Mouse (Mus musculus): ENCODE measurements around the gene Gm16867.
"Not testable (repeated sequence)": the region's sequence is repeated elsewhere in the genome, so short reads cannot be mapped to it uniquely, and the experiment has no call there.

Gm16867 gene

DNA sequence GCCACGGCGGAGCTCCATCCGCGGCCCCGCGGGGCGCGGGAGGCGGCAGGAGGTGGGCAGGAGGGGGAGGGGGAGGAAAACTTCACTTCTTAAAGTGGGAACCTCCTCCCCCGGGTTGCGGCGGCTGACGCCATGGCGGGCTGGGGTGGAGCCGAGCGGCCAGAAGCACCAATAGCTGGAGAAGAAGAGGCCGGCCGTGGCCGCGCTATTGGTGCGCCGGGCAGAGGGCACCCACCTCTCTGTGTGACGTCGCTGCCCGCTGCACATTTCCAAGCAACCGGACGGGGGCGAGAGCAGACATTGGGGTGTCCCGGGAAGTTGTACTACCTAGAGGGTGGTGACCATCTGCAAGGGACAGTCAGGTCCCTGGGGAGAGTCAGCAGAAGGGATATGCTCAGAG, at the start of gene Gm16867:
Gene Gm16867 (minus strand): TSS at position 189 of the 400 bp plus-strand sequence.
- DNase-seq (ENCODE audit: low read depth, low spot score), result not testable (repeated sequence)

- DNase-seq (ENCODE audit: low read depth, low spot score), result not testable (repeated sequence)
Observed at GRCm38 (mm10) chr14:69547310-69547709, 44.1 kb upstream of the Gm16867 start.

DNA sequence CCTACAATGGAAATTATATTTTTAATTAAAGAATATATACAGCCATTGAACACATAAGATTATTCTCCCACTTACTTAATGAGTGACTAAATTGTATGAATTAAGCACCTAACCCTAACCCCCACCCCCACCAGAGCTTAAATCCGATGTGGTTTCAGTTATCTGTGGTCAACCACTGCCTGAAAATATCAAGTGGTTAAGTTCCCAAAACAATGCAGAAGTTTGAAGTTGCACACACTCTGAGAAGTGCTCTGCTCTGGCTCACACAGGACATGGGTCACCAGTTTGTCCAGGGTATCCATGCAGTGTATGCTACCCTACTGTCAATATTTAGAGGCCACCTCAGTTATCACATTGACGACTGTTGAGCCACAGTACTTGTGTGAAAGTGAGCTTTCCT, 41.9 kb upstream of the Gm16867 start:
- DNase-seq (ENCODE audit: low read depth, low spot score), result not testable (repeated sequence)

DNA sequence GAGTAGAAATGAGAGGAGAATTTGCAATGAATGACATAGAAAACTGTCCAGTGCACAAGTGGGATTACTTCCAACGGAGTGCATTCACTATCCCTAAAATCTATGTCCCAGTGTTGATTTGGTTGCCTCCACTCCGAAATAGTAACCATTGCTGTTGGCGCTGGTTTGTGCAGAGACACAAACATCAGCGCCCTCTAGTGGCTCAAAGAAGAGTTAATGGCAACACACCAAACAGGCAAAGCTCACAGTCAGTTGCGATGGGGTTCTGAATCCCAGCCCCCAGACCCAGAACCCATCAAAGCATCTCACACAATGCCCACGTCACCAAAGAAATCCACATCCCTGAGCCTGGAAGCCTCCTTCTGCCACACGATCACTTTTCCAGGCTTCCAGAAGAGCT, 40.9 kb upstream of the Gm16867 start:
- DNase-seq (ENCODE audit: low read depth, low spot score), result not testable (repeated sequence)

DNA sequence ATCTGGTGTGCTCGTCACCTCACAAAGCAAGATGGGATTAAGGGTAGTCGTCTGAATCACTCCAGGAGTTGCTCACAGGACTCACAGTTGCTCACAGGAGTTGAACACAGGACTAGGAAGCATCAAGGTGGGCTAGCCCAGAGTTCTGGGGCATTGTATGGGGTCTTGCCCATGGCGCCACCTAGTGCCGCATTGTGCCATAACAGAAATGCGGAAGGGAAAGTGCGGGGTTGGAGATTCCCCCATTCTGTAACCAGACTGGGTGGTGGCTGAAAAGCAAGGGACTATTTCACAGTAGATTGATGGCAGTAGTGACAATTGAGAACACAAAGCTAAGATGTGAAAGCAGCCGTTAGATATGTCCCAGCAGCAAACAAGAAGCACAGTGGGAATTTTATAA, 39.5 kb upstream of the Gm16867 start:
- DNase-seq (ENCODE audit: low read depth, low spot score), result not testable (repeated sequence)

GRCm38 (mm10) chr14:69540113-69540512, 37.0 kb upstream of the Gm16867 start:
- DNase-seq (ENCODE audit: low read depth, low spot score), result not testable (repeated sequence)

DNA sequence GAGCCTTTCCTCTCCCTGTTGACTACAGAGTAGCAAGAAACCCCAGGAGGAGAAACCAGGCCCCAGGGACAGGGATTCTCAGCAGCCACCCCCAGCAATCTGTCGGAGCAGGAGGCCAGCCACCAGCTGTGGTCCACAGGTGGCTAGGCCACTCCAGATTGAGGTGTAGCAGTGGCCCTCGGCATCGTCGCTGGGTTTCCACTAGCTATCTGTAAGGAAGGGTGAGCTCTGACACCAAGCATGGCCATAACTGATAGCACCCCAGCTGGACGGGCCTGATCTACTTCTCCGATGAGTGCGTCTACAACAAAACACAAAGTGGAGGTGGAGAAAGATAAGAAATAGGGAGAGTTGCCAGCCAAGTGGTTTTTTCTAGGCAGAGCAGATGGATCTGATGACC, 33.4 kb upstream of the Gm16867 start:
- DNase-seq (ENCODE audit: low read depth, low spot score), result not testable (repeated sequence)

- not testable (repeated sequence) for DNase-seq (ENCODE audit: low read depth, low spot score)
Observed at GRCm38 (mm10) chr14:69526202-69526601, 23.0 kb upstream of the Gm16867 start.

GRCm38 (mm10) chr14:69523001-69523400, 19.8 kb upstream of the Gm16867 start:
- not testable (repeated sequence) for DNase-seq (ENCODE audit: low read depth, low spot score)

DNA sequence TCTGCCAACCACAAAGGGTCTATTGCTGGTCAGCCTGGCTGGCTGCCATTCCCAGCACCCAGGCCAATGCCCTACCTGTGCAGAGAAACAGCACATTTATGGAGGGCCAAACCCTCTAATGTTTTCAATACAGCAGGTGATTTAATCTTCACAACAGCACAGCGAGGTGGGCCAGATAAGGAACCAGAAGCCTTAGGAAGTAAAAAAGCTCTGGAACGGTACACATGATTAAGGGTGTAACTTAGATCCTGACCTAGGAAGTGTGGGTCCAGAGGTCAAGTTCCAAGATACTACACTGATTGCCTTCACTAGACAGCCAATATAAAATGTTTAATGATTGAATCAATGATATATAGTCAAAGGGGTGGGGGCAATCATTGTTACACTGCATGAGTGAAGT, 17.6 kb upstream of the Gm16867 start:
- DNase-seq (ENCODE audit: low read depth, low spot score), result not testable (repeated sequence)

GRCm38 (mm10) chr14:69512449-69512848, 9.3 kb upstream of the Gm16867 start, which contains the start of gene Gm27179:
Gene Gm27179, minus strand, starts transcription at chr14:69512549.
- not testable (repeated sequence) for DNase-seq (ENCODE audit: low read depth, low spot score)

DNA sequence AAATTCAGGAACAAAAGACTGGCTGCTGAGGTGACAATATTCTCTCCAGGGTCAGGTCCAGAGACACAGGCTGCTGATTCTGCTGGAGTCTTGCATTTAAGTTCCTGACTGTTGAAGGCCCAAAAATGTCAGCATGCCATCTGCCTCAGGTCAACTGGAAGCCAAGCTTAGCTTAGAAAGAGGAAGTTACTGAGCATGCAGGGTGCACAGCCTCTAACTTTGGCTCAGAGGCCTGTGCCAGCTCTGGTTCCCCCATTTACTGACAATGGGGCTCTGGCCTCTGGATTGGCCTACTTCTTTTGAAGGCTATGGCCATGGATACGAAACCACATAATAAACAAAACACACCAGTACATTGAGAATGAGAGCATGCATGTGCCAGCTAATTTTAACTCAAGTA, 3.8 kb upstream of the Gm16867 start:
- not testable (repeated sequence) for DNase-seq (ENCODE audit: low read depth, low spot score)

GRCm38 (mm10) chr14:69502440-69503150, 567 bp downstream of the Gm16867 start:
- DNase-seq (ENCODE audit: low read depth, low spot score), result not testable (repeated sequence)

GRCm38 (mm10) chr14:69496259-69496658, 6.9 kb downstream of the Gm16867 start:
- not testable (repeated sequence) for DNase-seq (ENCODE audit: low read depth, low spot score)

DNA sequence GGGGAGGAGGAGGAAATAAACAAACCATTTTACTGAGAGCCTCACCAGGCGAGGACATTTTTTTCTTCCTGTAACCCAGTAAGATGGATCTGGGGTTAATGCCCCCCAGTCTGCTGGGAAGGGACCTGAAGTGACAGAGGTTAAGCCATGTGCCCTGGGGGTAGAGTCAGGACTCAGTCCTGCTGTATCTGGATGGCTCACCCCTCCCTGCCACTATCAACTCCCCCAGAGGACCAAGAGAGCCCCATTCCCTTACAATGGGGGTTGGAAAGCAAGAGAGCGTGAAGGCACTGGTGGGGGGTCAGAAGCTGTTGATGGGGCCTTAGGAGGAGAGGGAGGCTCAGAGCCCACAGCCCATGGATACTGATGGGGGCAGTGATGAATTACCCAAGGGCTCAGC, 8.2 kb downstream of the Gm16867 start:
- DNase-seq (ENCODE audit: low read depth, low spot score), result not testable (repeated sequence)

DNA sequence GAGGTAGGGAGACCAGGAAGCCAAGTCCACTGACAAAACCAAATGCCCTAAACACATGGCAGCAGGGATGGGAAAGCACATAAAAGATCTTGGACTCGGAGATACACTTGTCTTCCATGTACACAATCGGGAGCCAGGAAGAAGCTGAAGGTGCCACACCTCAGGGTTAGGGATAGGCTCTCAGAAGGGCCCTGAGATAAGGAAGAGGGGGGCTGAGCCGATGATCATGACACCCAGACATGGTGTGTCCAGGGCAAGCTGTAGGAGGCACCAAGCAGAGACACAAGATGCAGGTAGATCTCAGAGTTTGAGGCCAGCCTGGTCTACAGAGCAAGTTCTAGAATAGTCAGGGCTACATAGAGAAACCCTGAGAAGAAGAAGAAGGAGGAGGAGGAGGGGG, 8.6 kb downstream of the Gm16867 start:
- not testable (repeated sequence) for DNase-seq (ENCODE audit: low read depth, low spot score)

DNA sequence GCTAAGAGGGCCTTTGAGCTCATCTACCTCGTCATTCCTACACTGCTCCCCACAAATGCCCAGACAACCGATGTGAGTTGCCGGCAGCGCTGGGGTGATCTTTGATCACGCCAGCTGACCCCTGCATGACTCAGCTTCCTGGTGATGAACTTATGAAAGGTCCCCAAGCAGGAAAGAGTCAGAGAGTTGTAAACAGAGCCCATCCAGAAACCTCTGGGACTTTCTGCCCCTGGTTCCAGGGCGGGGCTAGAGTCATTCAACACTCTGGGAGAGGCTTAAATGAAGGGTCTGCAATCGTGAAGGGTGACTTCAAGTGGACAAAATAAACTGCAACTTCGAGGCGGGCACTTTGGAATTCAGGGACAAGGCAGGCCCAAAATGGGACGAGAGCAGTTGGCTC, 15.2 kb downstream of the Gm16867 start:
- not testable (repeated sequence) for DNase-seq (ENCODE audit: low read depth, low spot score)

DNA sequence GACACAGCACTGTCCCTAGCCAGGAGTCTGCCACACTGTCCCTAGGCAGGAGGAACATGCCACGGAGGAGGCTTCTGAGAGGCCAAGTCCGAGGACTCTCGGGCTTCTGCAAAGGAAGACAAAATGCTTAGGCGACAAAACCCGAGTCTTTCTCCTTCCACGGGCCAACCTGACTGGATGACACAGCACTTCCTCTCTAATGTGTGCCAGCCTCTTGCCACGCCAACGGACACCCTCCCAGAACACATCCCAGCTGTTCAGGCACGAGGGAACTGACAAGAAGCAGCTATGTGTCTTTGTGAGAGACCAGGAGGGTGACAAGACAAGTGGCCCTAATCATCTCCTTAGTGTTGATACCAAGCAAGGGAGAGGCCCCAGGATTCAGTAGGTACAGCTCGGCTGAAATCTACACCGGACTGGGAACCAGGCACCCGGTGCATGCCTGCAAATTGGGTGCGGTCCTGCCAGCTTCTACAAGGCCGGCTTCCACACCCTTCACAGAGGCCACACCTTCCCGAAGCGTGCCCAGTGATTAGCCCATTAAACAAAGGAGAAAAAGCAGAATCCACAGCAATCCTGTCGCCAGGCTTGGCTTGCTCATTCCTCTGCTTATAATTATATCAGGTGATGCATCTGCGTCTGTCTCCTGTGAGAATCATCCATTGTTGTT, 17.6 kb downstream of the Gm16867 start:
- not testable (repeated sequence) for DNase-seq (ENCODE audit: low read depth, low spot score)

GRCm38 (mm10) chr14:69473941-69474646, 29.1 kb downstream of the Gm16867 start:
- not testable (repeated sequence) for DNase-seq (ENCODE audit: low read depth, low spot score)

- not testable (repeated sequence) for DNase-seq (ENCODE audit: low read depth, low spot score)
Observed at GRCm38 (mm10) chr14:69473322-69473721, 29.8 kb downstream of the Gm16867 start.

GRCm38 (mm10) chr14:69470122-69470708, 32.9 kb downstream of the Gm16867 start:
- not testable (repeated sequence) for DNase-seq (ENCODE audit: low read depth, low spot score)
